14 mouse cellular contexts compared by ENCODE assay signal in genomic region chr6:5394971-5395370, GRCm38 (mm10). TPM values are rescaled to one million over a fixed set of nuclear protein-coding genes. Genes with fewer than 3 reads are reported as not detected.
DNase-seq lines count a peak whose midpoint lies in the region; ATAC-seq lines count a peak whose summit lies in the region.
"Had no signal": no experiment of that assay in that cellular context is flagged by ENCODE, and none has a peak within 500 bp of the region (broad histone marks: within the 10 kb centered on the region; RNA-seq: fewer than 3 reads in every experiment).

No protein-coding gene starts in this region.

- ATAC-seq in forebrain, embryonic 12.5 days (ENCODE audit: low FRiP score): 0 out of 2 replicates have a peak, but pooled peaks have one; percentile 28
- ATAC-seq in forebrain, embryonic 13.5 days: no peak
- no peak for ATAC-seq in midbrain, embryonic 15.5 days (replicated peaks)
- peak; percentile 49; the same call in 1 of the 2 replicates for ATAC-seq in limb, embryonic 13.5 days (ENCODE audit: low FRiP score, low read depth)

- WGBS in forebrain, embryonic 12.5 days: 9% methylated on average over 4 of the region's 4 CpGs
- 11% methylated on average over 4 of the region's 4 CpGs for WGBS in forebrain, embryonic 13.5 days
- WGBS in midbrain, embryonic 10.5 days: 8% methylated on average over 4 of the region's 4 CpGs
- WGBS in midbrain, embryonic 15.5 days: 9% methylated on average over 4 of the region's 4 CpGs
- WGBS in limb, embryonic 13.5 days: 12% methylated on average over 4 of the region's 4 CpGs

- no peak overlapping the region for H3K4me3 ChIP-seq in forebrain, embryonic 12.5 days (replicated peaks)
- no peak overlapping the region for H3K4me3 ChIP-seq in forebrain, embryonic 13.5 days
- no peak overlapping the region for H3K4me3 ChIP-seq in midbrain, embryonic 10.5 days
- H3K4me3 ChIP-seq in midbrain, embryonic 15.5 days: no peak overlapping the region
- H3K4me3 ChIP-seq in limb, embryonic 13.5 days: no peak overlapping the region

- DNase-seq in midbrain, embryonic 10.5 days (ENCODE audit: low spot score): peak; percentile 49
- DNase-seq in thymus, postnatal 10 days (ENCODE audit: low spot score in 2 of 2): no peak
- DNase-seq in gastrocnemius, adult 8-10 months (ENCODE audit: low spot score in 2 of 2): no peak
- DNase-seq in Muller cell, postnatal 12 days (ENCODE audit: inconsistent ontology term): no peak
- DNase-seq: adrenal gland, postnatal 14 days; cerebellum, adult 9-10 months; midbrain, embryonic 14.5 days; spleen, adult 18-20 months; thymus, postnatal 4 days had no signal

- no peak overlapping the region for H3K4me2 ChIP-seq in forebrain, embryonic 12.5 days
- no peak overlapping the region for H3K4me2 ChIP-seq in forebrain, embryonic 13.5 days
- H3K4me2 ChIP-seq in midbrain, embryonic 15.5 days: no peak overlapping the region
- peak overlapping the region; percentile 33 for H3K4me2 ChIP-seq in limb, embryonic 13.5 days (replicated peaks)

- H3K9ac ChIP-seq in forebrain, embryonic 12.5 days: no peak overlapping the region
- H3K9ac ChIP-seq in forebrain, embryonic 13.5 days: no peak overlapping the region
- H3K9ac ChIP-seq in midbrain, embryonic 15.5 days: no peak overlapping the region
- H3K9ac ChIP-seq in limb, embryonic 13.5 days: 0 out of 2 replicates have a peak overlapping the region, but pooled peaks have one; percentile 19

- H3K9me3 ChIP-seq in forebrain, embryonic 12.5 days: no peaks in the 10 kb centered on the region
- no peaks in the 10 kb centered on the region for H3K9me3 ChIP-seq in forebrain, embryonic 13.5 days (replicated peaks)
- H3K9me3 ChIP-seq in midbrain, embryonic 10.5 days (replicated peaks): no peaks in the 10 kb centered on the region
- H3K9me3 ChIP-seq in midbrain, embryonic 15.5 days: no peaks in the 10 kb centered on the region
- H3K9me3 ChIP-seq in limb, embryonic 13.5 days: no peaks in the 10 kb centered on the region

- no peaks in the 10 kb centered on the region for H3K36me3 ChIP-seq in forebrain, embryonic 12.5 days (replicated peaks)
- H3K36me3 ChIP-seq in forebrain, embryonic 13.5 days (ENCODE audit: poor library complexity, severe bottlenecking): no peaks in the 10 kb centered on the region
- H3K36me3 ChIP-seq in midbrain, embryonic 10.5 days: no peaks in the 10 kb centered on the region
- no peaks in the 10 kb centered on the region for H3K36me3 ChIP-seq in midbrain, embryonic 15.5 days (replicated peaks)
- no peaks in the 10 kb centered on the region for H3K36me3 ChIP-seq in limb, embryonic 13.5 days

- peaks cover 19% of the 10 kb centered on the region; the same call in 1 of the 2 replicates for H3K4me1 ChIP-seq in forebrain, embryonic 12.5 days
- peaks cover 30% of the 10 kb centered on the region for H3K4me1 ChIP-seq in forebrain, embryonic 13.5 days
- peaks cover 69% of the 10 kb centered on the region for H3K4me1 ChIP-seq in midbrain, embryonic 10.5 days
- peaks cover 10% of the 10 kb centered on the region for H3K4me1 ChIP-seq in midbrain, embryonic 15.5 days
- peaks cover 35% of the 10 kb centered on the region for H3K4me1 ChIP-seq in limb, embryonic 13.5 days

- no peak overlapping the region for H3K27ac ChIP-seq in forebrain, embryonic 12.5 days
- no peak overlapping the region for H3K27ac ChIP-seq in forebrain, embryonic 13.5 days
- H3K27ac ChIP-seq in midbrain, embryonic 10.5 days (replicated peaks): 0 out of 2 replicates have a peak overlapping the region, but pooled peaks have one; percentile 6
- H3K27ac ChIP-seq in midbrain, embryonic 15.5 days: no peak overlapping the region
- H3K27ac ChIP-seq in limb, embryonic 13.5 days: no peak overlapping the region
- H3K27ac ChIP-seq: kidney, postnatal 0 days had no signal

- H3K27me3 ChIP-seq in forebrain, embryonic 12.5 days: no peaks in the 10 kb centered on the region; the same call in 1 of the 2 replicates
- H3K27me3 ChIP-seq in forebrain, embryonic 13.5 days: no peaks in the 10 kb centered on the region; the same call in 1 of the 2 replicates
- H3K27me3 ChIP-seq in midbrain, embryonic 10.5 days (ENCODE audit: low read depth, poor library complexity, severe bottlenecking): peaks cover 31% of the 10 kb centered on the region
- peaks cover 6% of the 10 kb centered on the region; the same call in 1 of the 2 replicates for H3K27me3 ChIP-seq in midbrain, embryonic 15.5 days (replicated peaks)
- H3K27me3 ChIP-seq in limb, embryonic 13.5 days: no peaks in the 10 kb centered on the region

RNA-seq across cellular contexts. Expression of gene Asb4, which starts 11.8 kb away (rescaled TPM):
- polyA plus RNA-seq in forebrain, embryonic 12.5 days (2016; fragmentation: Nextera tagmentation; extraction: Ambion mirVana): 28.5 and 38.6 TPM in 2 replicates
- polyA plus RNA-seq in forebrain, embryonic 13.5 days (2015; fragmentation: Nextera tagmentation; extraction: Ambion mirVana): 22.8 and 25.1 TPM in 2 replicates
- polyA plus RNA-seq in midbrain, embryonic 10.5 days (2016; fragmentation: Nextera tagmentation; extraction: Ambion mirVana): 25.3 and 25.7 TPM in 2 replicates
- 17.5 and 17.6 TPM in 2 replicates for polyA plus RNA-seq in midbrain, embryonic 15.5 days (2015; fragmentation: Nextera tagmentation; extraction: Ambion mirVana)
- polyA plus RNA-seq in limb, embryonic 13.5 days (2015; fragmentation: Nextera tagmentation; extraction: Ambion mirVana): 61.3 and 66.4 TPM in 2 replicates
- 10 to 100 TPM in 2 of 4 experiments, 1 to 10 TPM in 2; 8.2 to 16.9 (median 11.2) TPM for total RNA-seq in gastrocnemius, adult 8-10 months (2022)

Comparison
In these comparisons a context has a peak if more than half of its experiments do, and no peak if none do; other contexts are left out.
1. ATAC-seq: peak in forebrain, embryonic 12.5 days (single experiment) and limb, embryonic 13.5 days (single experiment); none in forebrain, embryonic 13.5 days (single experiment) and midbrain, embryonic 15.5 days (single experiment).